ENCODE assay signal across 19 mouse cellular contexts in the genomic region with DNA sequence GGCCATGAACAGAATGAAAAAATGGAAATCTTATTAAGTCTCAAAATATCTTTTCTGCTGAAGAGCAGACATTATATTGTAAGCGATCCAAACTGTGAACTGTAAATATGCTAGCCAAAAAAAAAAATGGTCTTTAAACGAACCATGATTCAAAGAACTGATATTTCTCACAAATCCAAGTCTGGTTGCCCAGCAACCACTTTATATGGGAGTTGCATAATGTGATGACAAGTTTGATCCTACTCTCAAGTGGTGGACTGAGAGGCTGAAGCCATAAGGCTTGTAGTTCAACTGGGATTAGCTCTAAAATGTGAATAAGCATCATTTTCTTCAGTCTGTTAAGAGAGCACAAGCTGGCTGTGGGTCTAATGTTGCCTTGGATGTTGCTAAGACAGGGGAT.
DNase-seq lines count a peak whose midpoint lies in the region; ATAC-seq lines count a peak whose summit lies in the region.
"Had no signal": no experiment of that assay in that cellular context is flagged by ENCODE, and none has a peak within 500 bp of the region (broad histone marks: within the 10 kb centered on the region; RNA-seq: fewer than 3 reads in every experiment).

No protein-coding gene starts in this region.

- intact Hi-C loops in left cerebral cortex, postnatal 14 days (cut with DNase I): no loop called here

- peak; percentile 55 for ATAC-seq in frontal cortex, adult (ENCODE audit: low TSS enrichment)
- no peak for ATAC-seq in cerebellum, adult (ENCODE audit: insufficient number of reproducible peaks, low FRiP score, low TSS enrichment)
- ATAC-seq: forebrain, embryonic 13.5 days; intestine, postnatal 0 days had no signal

- no peak for DNase-seq in frontal cortex, postnatal 14 days (ENCODE audit: low spot score in 2 of 2)
- peak; percentile 5 to 8 for DNase-seq in left cerebral cortex, postnatal 14 days (ENCODE audit: low spot score in 2 of 2)
- DNase-seq in left cerebral cortex, adult 9 months (ENCODE audit: low spot score in 2 of 2): no peak
- DNase-seq in right cerebral cortex, adult 2 months (ENCODE audit: low spot score in 2 of 2): peak; percentile 4 to 12
- DNase-seq in right cerebral cortex, postnatal 36 days (ENCODE audit: low spot score in 2 of 2): no peak
- DNase-seq in telencephalon, adult 2 months (ENCODE audit: low read depth, low spot score): peak; percentile 26
- DNase-seq: adrenal gland, adult 2 months; adrenal gland, postnatal 14 days; B cell, adult 2 months; cerebellum, adult 11-12 months; cerebellum, adult 8-10 months; cerebellum, postnatal 10 days; cerebellum, postnatal 36 days; gastrocnemius, postnatal 10 days; heart, adult 11 months had no signal

Comparison
In these comparisons a context has a peak if more than half of its experiments do, and no peak if none do; other contexts are left out.
1. DNase-seq: peak in left cerebral cortex, postnatal 14 days (2 of 2), right cerebral cortex, adult 2 months (2 of 2) and telencephalon, adult 2 months (single experiment); none in frontal cortex, postnatal 14 days (0 of 2), left cerebral cortex, adult 9 months (0 of 2) and right cerebral cortex, postnatal 36 days (0 of 2).